Mouse (Mus musculus): ENCODE measurements at regions not wholly inside any gene's neighbourhood (a gene's known extent, or its start where the extent isn't known, plus 50 kb on each side); places are given as distances from the start of the nearest gene placed in this dataset.

GRCm38 (mm10) chr2:118058654-118059395 is 52.9 kb upstream of the Thbs1 start:
- no peaks in the 10 kb centered on the region for H3K27me3 ChIP-seq (ENCODE audit: control insufficient read depth, insufficient read depth, low read length)
- WGBS = 72% methylated on average over 6 of the region's 6 CpGs

GRCm38 (mm10) chr2:118061291-118061690 is 50.4 kb upstream of the Thbs1 start:
- Histone ChIP-seq H3K36me3 (ENCODE audit: control insufficient read depth, insufficient read depth, low read length) (no peaks in the 10 kb centered on the region), H3K4me3 (ENCODE audit: low read depth, low read length) (no peak overlapping the region), H3K4me1 (ENCODE audit: control insufficient read depth, insufficient read depth, insufficient read length, low read length) (no peaks in the 10 kb centered on the region), H3K27me3 (ENCODE audit: control insufficient read depth, insufficient read depth, low read length) (no peaks in the 10 kb centered on the region), H3K27ac (ENCODE audit: insufficient read depth, low read depth, low read length) (no peak overlapping the region)
- TF ChIP-seq POLR2A (IDR thresholded peaks at IDR 0.05; ENCODE audit: low read depth, low read length) (no peak), CTCF (IDR thresholded peaks at IDR 0.05; ENCODE audit: extremely low read depth, insufficient read length, insufficient replicate concordance, low read depth, low read length) (no peak)
- WGBS = 88% methylated on average over 5 of the region's 5 CpGs

More at GRCm38 (mm10) chr2:118058654-118059395, 52.9 kb upstream of the Thbs1 start:
- no peak overlapping the region for H3K27ac ChIP-seq (ENCODE audit: insufficient read depth, low read depth, low read length)
- no peak overlapping the region for H3K4me3 ChIP-seq (ENCODE audit: low read depth, low read length)
- no peaks in the 10 kb centered on the region for H3K4me1 ChIP-seq (ENCODE audit: control insufficient read depth, insufficient read depth, insufficient read length, low read length)
- TF ChIP-seq CTCF (IDR thresholded peaks at IDR 0.05; ENCODE audit: extremely low read depth, insufficient read length, insufficient replicate concordance, low read depth, low read length) = no peak
- no peaks in the 10 kb centered on the region for H3K36me3 ChIP-seq (ENCODE audit: control insufficient read depth, insufficient read depth, low read length)

All from small intestine, adult 2 months (tissue).